Mouse (Mus musculus) stomach, postnatal 0 days (tissue): ENCODE data around the gene Tsfm. TPM values are rescaled to one million over a fixed set of nuclear protein-coding genes. Genes with fewer than 3 reads are reported as not detected.
A peak's percentile ranks its signal among the peaks of the same experiment; 100 is the strongest.
"Not testable (repeated sequence)": the region's sequence is repeated elsewhere in the genome, so short reads cannot be mapped to it uniquely, and the experiment has no call there.

Experiments
- ATAC-seq: fragments of 200-750 bp; cut with Nextera tagmentation; 2 replicates; pipeline ENCODE4 v1.8.0; 2017; ENCODE audit not compliant: low FRiP score, low TSS enrichment
- DNase-seq: peaks from one replicate; pipeline ENCODE4 v3.0.0-alpha.2; 2016; ENCODE audit warnings: low spot score
- H3K27ac ChIP-seq: fragments of 300-500 bp; sonication (generic); replicated peaks from 2 replicates; pipeline ENCODE4 v1.5.1; 2014; ENCODE audit warnings: mild to moderate bottlenecking, control low read depth
- H3K27me3 ChIP-seq: fragments of 300-500 bp; sonication (generic); 2 replicates; pipeline ENCODE4 v1.6.1; 2014; ENCODE audit warnings: low read length; ENCODE audit not compliant: control insufficient read depth, insufficient read depth
- H3K36me3 ChIP-seq: fragments of 300-500 bp; sonication (generic); 2 replicates; pipeline ENCODE4 v1.6.1; 2014; ENCODE audit warnings: low read length, mixed read lengths; ENCODE audit not compliant: control insufficient read depth, insufficient read depth
- H3K4me1 ChIP-seq: fragments of 300-500 bp; sonication (generic); replicated peaks from 2 replicates; pipeline ENCODE4 v1.6.1; 2014; ENCODE audit warnings: antibody characterized with exemption; ENCODE audit not compliant: control insufficient read depth, insufficient read depth
- H3K4me2 ChIP-seq: fragments of 300-500 bp; sonication (generic); replicated peaks from 2 replicates; pipeline ENCODE4 v1.6.1; 2014; ENCODE audit warnings: low read depth, mild to moderate bottlenecking, control low read depth, moderate library complexity
- H3K4me3 ChIP-seq: fragments of 300-500 bp; sonication (generic); 2 replicates; pipeline ENCODE4 v1.5.1; 2014; ENCODE audit warnings: low read depth, low read length, control low read depth
- H3K9ac ChIP-seq: fragments of 300-500 bp; sonication (generic); 2 replicates; pipeline ENCODE4 v1.6.1; 2014; ENCODE audit warnings: mild to moderate bottlenecking, low read length, control low read depth, mixed read lengths
- H3K9me3 ChIP-seq: fragments of 300-500 bp; sonication (generic); 2 replicates; pipeline ENCODE4 v1.6.1; 2016; ENCODE audit warnings: low read length; ENCODE audit not compliant: control insufficient read depth
- CTCF ChIP-seq: IDR thresholded peaks from 2 replicates; pipeline ENCODE4 v1.5.1; 2016; ENCODE audit warnings: antibody characterized with exemption, low read depth, mild to moderate bottlenecking, moderate library complexity
- EP300 ChIP-seq: optimal IDR thresholded peaks from 2 replicates; pipeline ENCODE3; 2016; ENCODE audit warnings: antibody characterized with exemption
- WGBS: fragments of 180-500 bp; shearing (Covaris S2); extraction: QIAGEN DNeasy Blood & Tissue Kit; methylation state at CpG from one replicate; pipeline ENCODE4 v1.1.7; 2014; 5-methylcytosine and 5-hydroxymethylcytosine counted together
- polyA plus RNA-seq: library from polyadenylated mRNA; unstranded; fragments of >200 nt; fragmentation: Nextera tagmentation; extraction: Ambion mirVana; gene quantifications from 2 replicates; pipeline ENCODE4 v1.2.1, GENCODE M21; 2015

Tsfm gene
- polyA plus RNA-seq, 1 experiment from 2014 or later = 61.3 TPM

GRCm38 (mm10) chr10:127066519-127067018 lies 35.9 kb upstream of the Tsfm start:
- Histone ChIP-seq H3K9me3 (no peaks in the 10 kb centered on the region), H3K27ac (no peak overlapping the region), H3K36me3 (peaks cover 13% of the 10 kb centered on the region), H3K27me3 (no peaks in the 10 kb centered on the region), H3K4me1 (0 out of 2 replicates have a peak, but pooled peaks cover 4% of the 10 kb centered on the region), H3K4me2 (no peak overlapping the region), H3K9ac (no peak overlapping the region), H3K4me3 (no peak overlapping the region)
- no peak for ATAC-seq
- no peak for TF ChIP-seq EP300
- no peak for TF ChIP-seq CTCF
- WGBS = 86% methylated on average over 14 of the region's 14 CpGs
- DNase-seq = no peak

- ATAC-seq = no peak
- no peak for DNase-seq
Measured at GRCm38 (mm10) chr10:127065981-127066380, 35.3 kb upstream of the Tsfm start.

GRCm38 (mm10) chr10:127063913-127064870 lies 33.6 kb upstream of the Tsfm start:
- Histone ChIP-seq H3K27ac (peak overlapping the region; percentile 88), H3K4me1 (0 out of 2 replicates have a peak, but pooled peaks cover 4% of the 10 kb centered on the region), H3K4me2 (peak overlapping the region; percentile 85), H3K4me3 (peak overlapping the region; percentile 66), H3K9ac (peak overlapping the region; percentile 78), H3K9me3 (no peaks in the 10 kb centered on the region), H3K27me3 (no peaks in the 10 kb centered on the region), H3K36me3 (peaks cover 13% of the 10 kb centered on the region)
- TF ChIP-seq EP300 (no peak), CTCF (no peak)
- 5% methylated on average over 37 of the region's 37 CpGs for WGBS
- DNase-seq (no peak), ATAC-seq (0 out of 2 replicates have a peak, but pooled peaks have one; percentile 1)

More at GRCm38 (mm10) chr10:127065981-127066380, 35.3 kb upstream of the Tsfm start:
- 71% methylated on average over 9 of the region's 9 CpGs for WGBS
- peaks cover 13% of the 10 kb centered on the region for H3K36me3 ChIP-seq
- H3K9me3 ChIP-seq = no peaks in the 10 kb centered on the region
- H3K4me2 ChIP-seq = no peak overlapping the region
- H3K27me3 ChIP-seq = no peaks in the 10 kb centered on the region
- H3K9ac ChIP-seq = no peak overlapping the region
- H3K27ac ChIP-seq = no peak overlapping the region
- no peak for TF ChIP-seq CTCF
- TF ChIP-seq EP300 = no peak
- H3K4me3 ChIP-seq = no peak overlapping the region
- 0 out of 2 replicates have a peak, but pooled peaks cover 4% of the 10 kb centered on the region for H3K4me1 ChIP-seq

- H3K9ac ChIP-seq = peak within 1 kb of the TSS; percentile 78
Measured at GRCm38 (mm10) chr10:127063239-127063872, 32.7 kb upstream of the Tsfm start, which contains the start of gene Cdk4. Gene Cdk4 (plus strand): TSS chr10:127063534.

GRCm38 (mm10) chr10:127062503-127062902 lies 31.9 kb upstream of the Tsfm start:
- Histone ChIP-seq H3K36me3 (peaks cover 12% of the 10 kb centered on the region), H3K27me3 (no peaks in the 10 kb centered on the region), H3K27ac (no peak overlapping the region), H3K9ac (no peak overlapping the region), H3K9me3 (no peaks in the 10 kb centered on the region), H3K4me3 (no peak overlapping the region), H3K4me1 (0 out of 2 replicates have a peak, but pooled peaks cover 4% of the 10 kb centered on the region), H3K4me2 (no peak overlapping the region)
- DNase-seq (no peak), ATAC-seq (no peak)
- TF ChIP-seq CTCF (no peak), EP300 (no peak)
- WGBS = 64% methylated on average over 5 of the region's 5 CpGs

More at GRCm38 (mm10) chr10:127063239-127063872, 32.7 kb upstream of the Tsfm start, which contains the start of gene Cdk4:
- no peak for TF ChIP-seq EP300
- peak; percentile 7; the same call in 1 of the 2 replicates for TF ChIP-seq CTCF
- H3K4me2 ChIP-seq = peak within 1 kb of the TSS; percentile 85
- no peaks in the 10 kb centered on the region for H3K27me3 ChIP-seq
- WGBS = under 1% methylated on average over 39 of the region's 46 CpGs
- DNase-seq (peak; percentile 99), ATAC-seq (peak; percentile 94)
- peak within 1 kb of the TSS; percentile 66 for H3K4me3 ChIP-seq
- H3K27ac ChIP-seq = peak within 1 kb of the TSS; percentile 88
- 0 out of 2 replicates have a peak, but pooled peaks cover 4% of the 10 kb centered on the region for H3K4me1 ChIP-seq
- H3K36me3 ChIP-seq = peaks cover 13% of the 10 kb centered on the region
- no peaks in the 10 kb centered on the region for H3K9me3 ChIP-seq

GRCm38 (mm10) chr10:127062101-127062500 lies 31.5 kb upstream of the Tsfm start:
- not testable (repeated sequence) for H3K9me3 ChIP-seq, H3K27ac ChIP-seq, DNase-seq, H3K9ac ChIP-seq, H3K27me3 ChIP-seq, H3K4me1 ChIP-seq, H3K4me3 ChIP-seq, H3K4me2 ChIP-seq, ATAC-seq
- WGBS = 89% methylated on average over 4 of the region's 4 CpGs
- peaks cover 12% of the 10 kb centered on the region; the same call in 1 of the 2 replicates for H3K36me3 ChIP-seq
